In genomic region chr13:47164732-47165131, GRCm38 (mm10) we compare ENCODE assay signal across 23 mouse cellular contexts.
"Had no signal": no experiment of that assay in that cellular context is flagged by ENCODE, and none has a peak within 500 bp of the region (broad histone marks: within the 10 kb centered on the region; RNA-seq: fewer than 3 reads in every experiment).

No protein-coding gene starts in this region.

- ATAC-seq: liver, postnatal 0 days; lung, postnatal 0 days; midbrain, embryonic 13.5 days; midbrain, embryonic 15.5 days had no signal

- H3K27ac ChIP-seq: liver, embryonic 15.5 days; lung, embryonic 15.5 days; macrophage; midbrain, embryonic 13.5 days; midbrain, embryonic 15.5 days; neural tube, embryonic 13.5 days; neural tube, embryonic 15.5 days had no signal

- H3K9ac ChIP-seq: liver, embryonic 15.5 days; liver, postnatal 0 days; lung, embryonic 15.5 days; midbrain, embryonic 13.5 days; midbrain, embryonic 15.5 days; neural tube, embryonic 13.5 days; neural tube, embryonic 15.5 days had no signal

- H3K4me1 ChIP-seq: lung, embryonic 15.5 days; megakaryocyte, embryonic 14.5 days; midbrain, embryonic 13.5 days; midbrain, embryonic 15.5 days; neural tube, embryonic 13.5 days had no signal

- DNase-seq: liver, postnatal 0 days; lung, adult 2 months; lung, postnatal 14 days; lung, postnatal 36 days; retina, postnatal 1 day; right cerebral cortex, adult 18-20 months; right cerebral cortex, postnatal 25 days; right cerebral cortex, postnatal 4 days; spleen, adult 18-20 months; thymus, adult 18-20 months; thymus, postnatal 14 days; thymus, postnatal 36 days had no signal

- H3K27me3 ChIP-seq: liver, embryonic 15.5 days; lung, embryonic 15.5 days; midbrain, embryonic 13.5 days; midbrain, embryonic 15.5 days; neural tube, embryonic 13.5 days; neural tube, embryonic 15.5 days had no signal

- H3K36me3 ChIP-seq: liver, embryonic 15.5 days; lung, embryonic 15.5 days; midbrain, embryonic 13.5 days; midbrain, embryonic 15.5 days; neural tube, embryonic 13.5 days; neural tube, embryonic 15.5 days had no signal

- H3K4me3 ChIP-seq: liver, embryonic 15.5 days; lung, embryonic 15.5 days; megakaryocyte, embryonic 14.5 days; midbrain, embryonic 13.5 days; midbrain, embryonic 15.5 days; myocyte; neural tube, embryonic 13.5 days; neural tube, embryonic 15.5 days had no signal

- H3K4me2 ChIP-seq: liver, embryonic 15.5 days; lung, embryonic 15.5 days; midbrain, embryonic 11.5 days; midbrain, embryonic 13.5 days; midbrain, embryonic 15.5 days; neural tube, embryonic 13.5 days; neural tube, embryonic 15.5 days had no signal

- H3K9me3 ChIP-seq: liver, embryonic 15.5 days; lung, embryonic 15.5 days; midbrain, embryonic 13.5 days; midbrain, embryonic 15.5 days; neural tube, embryonic 15.5 days had no signal
